Mouse (Mus musculus): Measurements from ENCODE around the gene Fam163b. TPM values are rescaled to one million over a fixed set of nuclear protein-coding genes. Genes with fewer than 3 reads are reported as not detected.

Gene Fam163b
- total RNA-seq, 2 experiments from 2014 or later, result 0.34 to 0.48 TPM

DNA sequence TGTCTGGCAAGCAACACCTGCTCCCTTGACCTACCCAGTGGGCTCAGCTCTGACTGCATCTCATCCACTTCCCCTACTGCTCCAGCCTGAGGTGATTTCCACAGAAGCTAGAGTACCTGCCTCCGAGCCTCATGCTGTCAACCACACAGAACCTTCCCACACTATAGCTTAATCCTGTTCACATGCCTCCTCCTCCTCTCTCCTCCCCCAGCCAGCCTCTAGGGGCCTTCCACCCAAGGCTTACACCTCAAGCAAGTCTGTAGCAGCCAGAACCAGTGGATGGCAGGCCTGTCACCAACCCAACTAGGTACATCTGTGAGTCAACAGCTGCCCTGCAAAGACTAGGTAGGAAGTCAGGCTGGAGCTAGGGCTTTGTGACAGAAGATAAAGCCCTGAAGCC lies 5.5 kb downstream of the Fam163b start:
- intact Hi-C loops (cut with DNase I), result no loop called here
- DNase-seq (ENCODE audit: low spot score), result no peak

DNA sequence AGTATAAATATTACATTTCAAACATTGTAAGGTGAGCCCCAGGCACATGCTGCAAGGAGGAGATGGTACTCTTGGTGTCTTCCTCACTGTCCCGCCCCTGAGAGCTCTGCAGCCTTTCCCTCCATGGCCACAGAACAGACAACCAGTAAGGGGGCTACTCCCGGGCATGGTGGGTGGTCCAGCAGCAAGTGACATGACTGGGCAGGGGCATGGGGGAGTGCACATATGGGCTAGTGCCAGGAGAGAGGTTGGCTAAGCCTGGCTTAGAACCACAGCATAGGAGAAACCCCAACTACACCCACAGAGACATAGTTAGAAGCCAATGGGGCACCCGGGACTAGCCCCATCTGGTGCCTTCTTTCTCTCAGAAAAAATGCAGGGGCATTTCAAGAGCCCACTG lies 6.0 kb downstream of the Fam163b start:
- no peak for DNase-seq (ENCODE audit: low spot score)
- intact Hi-C loops (cut with DNase I), result no loop called here

DNA sequence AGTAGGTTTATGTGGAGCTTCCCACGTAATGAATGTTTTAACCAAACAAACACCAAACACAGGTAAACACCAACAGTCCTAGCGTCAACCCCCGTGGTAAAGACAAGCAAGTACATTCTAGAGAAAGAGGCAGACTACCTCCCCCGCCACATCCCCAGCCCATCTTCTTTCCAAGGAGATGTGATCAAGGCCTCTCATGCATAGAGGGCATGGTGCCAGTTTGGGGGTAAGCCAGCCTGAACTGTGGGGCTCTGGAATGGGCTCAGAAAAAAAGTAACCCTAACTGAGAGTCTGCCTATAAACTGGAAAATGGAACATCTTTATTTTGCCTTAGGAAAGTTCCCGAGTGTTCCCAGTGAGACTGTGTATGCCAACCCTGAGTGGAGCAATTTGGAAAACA lies 6.4 kb downstream of the Fam163b start:
- intact Hi-C loops (cut with DNase I), result no loop called here
- DNase-seq (ENCODE audit: low spot score), result no peak

DNA sequence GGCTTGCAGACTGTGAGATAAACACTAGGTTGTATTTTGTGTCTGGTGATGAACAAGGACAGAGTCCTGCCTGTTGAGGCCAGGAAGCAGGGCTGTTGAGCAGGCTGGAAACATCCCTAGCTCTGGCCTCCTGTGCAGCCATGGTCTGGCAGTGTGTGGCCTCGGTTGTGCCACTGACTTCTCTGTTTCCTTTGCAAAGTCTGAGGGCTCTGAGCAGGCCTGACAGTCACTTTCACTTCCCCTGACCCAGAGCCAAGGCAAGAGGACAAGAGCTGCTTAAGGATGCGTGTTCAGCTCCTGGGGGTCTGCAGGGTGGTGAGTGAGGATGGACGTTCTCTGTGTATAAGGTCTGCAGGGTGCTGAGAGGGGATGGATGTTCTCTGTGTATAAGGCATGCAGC lies 13.3 kb downstream of the Fam163b start:
- intact Hi-C loops (cut with DNase I), result loop anchor here (5.0 kb wide), 1 partner anchor 48 kb away; no protein-coding TSS in a partner anchor
- no peak for DNase-seq (ENCODE audit: low spot score)

DNA sequence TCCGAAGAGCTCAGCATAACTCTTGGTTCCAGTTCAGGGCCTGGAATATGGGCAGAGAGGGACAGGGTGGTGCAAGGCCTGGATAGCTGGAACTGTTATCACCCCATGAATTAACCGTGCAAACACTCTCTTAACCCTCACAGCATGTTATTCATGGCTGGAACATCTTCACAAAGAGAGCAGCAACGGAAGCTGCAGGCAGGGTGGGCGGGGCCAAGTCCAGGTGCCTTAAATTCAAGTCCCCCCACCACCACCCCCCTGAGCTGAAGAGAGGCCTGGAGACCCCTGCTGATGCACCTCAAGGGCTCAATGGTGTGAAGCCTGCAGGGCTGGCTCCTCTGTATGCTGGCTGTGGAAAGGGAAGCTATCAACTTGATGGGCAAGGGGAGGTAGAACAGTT lies 15.8 kb downstream of the Fam163b start:
- intact Hi-C loops (cut with DNase I), result loop anchor here (2.0 to 5.0 kb wide), 2 partner anchors 51 to 108 kb away; no protein-coding TSS in a partner anchor
- no peak for DNase-seq (ENCODE audit: low spot score)

DNA sequence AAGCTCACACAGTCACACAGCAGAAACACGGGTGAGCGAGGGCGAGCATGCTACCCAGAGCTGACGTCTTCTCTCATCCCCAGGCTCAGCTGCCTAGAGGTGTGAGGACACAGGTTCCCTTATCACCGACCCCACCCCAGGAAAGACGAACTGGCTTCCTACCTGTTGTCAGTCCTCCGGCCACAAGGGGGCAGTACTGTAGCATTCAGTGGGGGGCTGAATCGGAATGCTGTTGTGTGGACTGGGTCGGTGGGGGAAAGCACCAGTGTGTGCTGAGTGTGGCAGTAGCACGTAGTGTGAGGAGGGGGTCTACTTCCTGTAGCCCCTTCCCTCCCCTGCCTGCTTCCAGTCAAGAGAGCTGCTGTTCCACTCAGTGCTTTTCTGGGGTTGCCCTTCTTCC lies 16.3 kb downstream of the Fam163b start:
- intact Hi-C loops (cut with DNase I), result loop anchor here (2.0 to 5.0 kb wide), 2 partner anchors 51 to 109 kb away; no protein-coding TSS in a partner anchor
- DNase-seq (ENCODE audit: low spot score), result no peak

DNA sequence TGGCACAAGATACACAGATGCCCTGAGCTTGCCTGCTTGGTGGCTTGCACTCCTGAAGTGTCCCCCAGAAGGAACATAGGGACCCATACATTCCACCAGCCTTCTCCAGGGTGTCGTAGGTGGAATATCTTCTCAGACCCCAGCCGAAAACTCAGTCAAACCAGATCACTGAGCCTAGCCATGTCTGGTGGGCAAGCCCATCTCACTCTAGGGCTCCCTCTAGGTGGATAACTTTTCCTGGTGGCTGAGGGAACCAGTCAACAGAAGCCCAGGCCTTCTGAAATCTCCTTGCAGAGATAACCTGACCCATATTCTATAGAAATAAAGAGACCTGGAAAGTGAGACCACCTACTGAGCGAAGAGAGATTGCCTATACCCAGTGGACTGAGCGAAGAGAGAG lies 19.2 kb downstream of the Fam163b start:
- intact Hi-C loops (cut with DNase I), result loop anchor here (2.0 to 5.0 kb wide), 2 partner anchors 46 to 80 kb away; partner anchors contain the start of gene Adamtsl2

DNA sequence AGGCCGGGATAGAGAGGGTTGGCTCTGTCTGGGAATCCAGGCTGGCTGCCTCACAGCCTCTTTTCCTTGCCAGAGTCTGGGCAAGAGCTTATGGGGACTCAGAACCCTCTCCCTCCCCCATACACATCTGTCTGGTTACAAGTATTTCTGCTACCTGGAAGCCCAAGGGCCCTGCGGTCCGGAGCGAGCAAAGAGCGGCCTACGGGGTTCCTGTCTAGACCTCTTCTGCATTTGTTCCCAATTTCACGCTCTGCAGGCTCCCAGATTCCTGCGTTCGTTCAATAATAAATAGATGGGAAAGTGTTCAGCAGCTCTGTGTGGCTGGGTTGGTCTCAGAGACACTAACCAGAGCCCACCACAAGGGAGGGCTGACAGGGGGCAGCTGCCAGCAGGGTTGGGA lies 19.7 kb downstream of the Fam163b start:
- intact Hi-C loops (cut with DNase I), result loop anchor here (2.0 to 5.0 kb wide), 2 partner anchors 45 to 80 kb away; partner anchors contain the start of gene Adamtsl2
- no peak for DNase-seq (ENCODE audit: low spot score)

More for the DNA sequence above, 19.2 kb downstream of the Fam163b start:
- no peak for DNase-seq (ENCODE audit: low spot score)

DNA sequence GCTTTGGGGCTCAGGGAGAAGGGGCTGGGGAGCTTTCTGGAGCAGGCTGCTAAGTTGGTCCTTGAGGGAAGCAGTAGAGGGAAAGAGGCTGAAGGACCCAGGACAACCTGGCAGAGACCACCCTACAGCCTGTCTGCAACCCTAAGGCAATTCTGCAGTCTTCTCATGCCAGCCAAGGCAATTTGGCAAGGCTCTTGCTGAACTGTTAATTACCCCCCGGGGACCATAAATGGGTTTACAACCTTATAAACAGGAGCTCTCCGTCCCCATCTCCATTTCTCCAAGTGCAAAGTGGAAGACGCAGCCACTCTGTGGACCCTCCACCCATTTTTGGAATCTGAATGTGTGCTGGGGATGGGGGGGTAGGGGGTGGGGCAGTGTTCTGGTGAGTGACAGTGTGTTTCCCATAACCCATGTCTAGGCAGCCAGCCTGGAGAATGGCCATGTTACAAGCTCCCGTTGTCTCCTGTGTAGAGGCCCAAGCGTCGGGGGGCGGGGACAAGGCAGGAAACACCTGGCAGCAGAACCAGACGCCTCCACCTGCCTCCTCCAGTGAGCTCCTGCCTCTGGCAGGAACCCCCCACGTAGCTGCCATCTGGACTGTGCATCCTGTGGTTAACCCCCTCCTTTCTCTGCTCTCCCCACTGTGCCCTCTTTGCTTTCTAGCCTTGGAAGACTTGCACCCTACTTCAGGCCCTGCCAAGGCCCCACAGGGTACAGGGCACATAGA lies 20.5 kb downstream of the Fam163b start:
- intact Hi-C loops (cut with DNase I), result loop anchor here (2.0 to 5.0 kb wide), 2 partner anchors 44 to 79 kb away; partner anchors contain the start of gene Adamtsl2
- no peak for DNase-seq (ENCODE audit: low spot score)

DNA sequence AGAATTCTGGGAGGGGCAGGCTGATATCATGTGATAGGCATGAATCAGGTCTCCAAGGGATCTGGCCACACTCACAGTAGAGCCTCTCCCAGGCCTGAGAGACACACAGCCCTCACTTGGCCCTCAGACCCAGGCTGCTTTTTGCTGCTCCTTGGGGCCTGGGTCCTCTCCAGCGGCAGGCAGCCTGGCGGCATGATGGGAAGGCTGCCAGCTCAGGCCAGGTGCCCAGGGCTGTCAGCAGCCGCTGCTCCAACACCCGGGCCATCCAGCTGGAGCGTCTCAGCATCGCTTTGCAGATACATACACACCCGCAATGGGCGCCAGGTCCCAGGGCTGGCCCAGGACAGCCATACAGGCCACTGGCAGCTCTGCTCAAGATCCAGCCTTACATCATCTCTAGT lies 22.1 kb downstream of the Fam163b start:
- peak; percentile 72 for DNase-seq (ENCODE audit: low spot score)
- intact Hi-C loops (cut with DNase I), result loop anchor here (5.0 kb wide), 1 partner anchor 43 kb away; the partner anchor contains the start of gene Adamtsl2

DNA sequence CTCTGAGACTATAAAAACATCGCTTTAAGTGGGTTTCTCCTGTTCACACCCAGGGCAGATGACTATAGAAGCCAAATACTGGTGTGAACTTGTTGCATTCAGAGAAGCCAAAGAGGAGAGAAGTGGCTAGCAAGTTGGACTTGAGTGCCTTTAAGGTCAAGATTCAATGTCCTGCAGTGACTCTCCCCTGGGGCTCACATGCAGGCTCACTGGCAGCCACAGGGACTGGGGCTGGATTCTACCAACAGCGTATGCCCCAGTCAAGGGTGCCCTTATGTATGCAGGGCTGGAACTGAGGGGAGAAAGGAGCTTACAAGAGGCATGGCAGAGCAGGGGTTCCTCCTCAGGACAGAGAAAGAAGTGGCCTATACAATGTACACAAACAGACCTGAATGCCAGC lies 22.5 kb downstream of the Fam163b start:
- DNase-seq (ENCODE audit: low spot score), result no peak
- intact Hi-C loops (cut with DNase I), result loop anchor here (5.0 kb wide), 1 partner anchor 42 kb away; the partner anchor contains the start of gene Adamtsl2

DNA sequence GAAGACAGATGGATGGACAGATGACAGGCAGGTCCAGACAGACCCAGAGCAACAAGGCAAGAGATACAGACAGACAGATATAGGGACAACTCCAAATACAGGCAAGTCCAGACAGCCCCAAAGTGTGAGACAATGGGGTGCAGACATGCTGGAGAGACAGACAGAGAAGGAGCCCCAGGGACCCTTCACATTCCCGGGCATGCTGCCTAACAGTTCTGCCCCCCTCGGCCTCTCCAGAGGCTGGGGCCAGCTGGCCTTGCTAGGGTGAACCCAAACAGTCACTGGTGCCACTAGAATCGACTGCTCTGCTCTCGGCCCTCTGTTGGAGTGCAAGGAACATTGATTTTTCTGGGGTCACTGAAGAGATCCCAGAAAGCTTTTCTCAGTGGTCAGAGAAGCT lies 23.8 kb downstream of the Fam163b start:
- no peak for DNase-seq (ENCODE audit: low spot score)
- intact Hi-C loops (cut with DNase I), result no loop called here

DNA sequence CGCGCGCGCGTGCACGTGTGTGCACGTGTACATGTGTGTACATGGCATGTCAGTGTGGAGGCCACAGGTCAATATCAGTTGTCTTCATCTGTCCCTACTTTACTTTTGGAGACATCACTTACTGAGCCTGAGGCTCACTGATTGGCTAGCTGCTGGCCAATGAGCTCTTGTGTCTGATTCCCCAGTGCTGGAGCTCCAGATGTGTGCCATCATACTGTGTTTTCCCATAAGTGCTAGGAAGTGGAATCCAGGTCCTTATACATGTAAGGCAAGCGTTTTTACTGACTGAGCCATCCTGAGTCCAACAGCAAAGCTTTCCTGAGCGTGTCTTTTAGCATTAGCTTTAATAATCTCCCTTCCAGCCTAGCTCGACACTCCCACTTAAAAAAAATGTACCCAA lies 28.1 kb downstream of the Fam163b start:
- DNase-seq (ENCODE audit: low spot score), result no peak
- intact Hi-C loops (cut with DNase I), result no loop called here

DNA sequence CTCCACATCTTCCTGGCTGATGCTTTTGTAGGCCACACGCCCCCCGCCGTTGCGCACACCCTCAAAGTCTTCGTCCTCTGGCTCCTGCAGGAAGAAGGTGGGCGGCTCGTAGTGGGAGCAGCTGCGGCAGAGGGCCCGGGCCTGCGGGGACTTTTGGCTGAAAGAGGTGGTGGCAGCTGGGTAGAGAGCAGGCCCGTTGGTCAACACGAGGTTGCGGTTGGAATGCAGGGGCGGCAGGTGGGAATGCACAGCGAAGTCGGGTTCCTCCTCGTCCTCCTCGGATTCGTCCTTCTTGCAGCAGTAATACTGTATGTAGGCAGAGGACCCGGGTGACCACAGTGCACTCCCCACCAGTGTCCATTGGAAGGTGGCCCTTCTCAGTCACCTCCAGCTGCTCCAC lies 29.7 kb downstream of the Fam163b start:
- intact Hi-C loops (cut with DNase I), result no loop called here
- no peak for DNase-seq (ENCODE audit: low spot score)

DNA sequence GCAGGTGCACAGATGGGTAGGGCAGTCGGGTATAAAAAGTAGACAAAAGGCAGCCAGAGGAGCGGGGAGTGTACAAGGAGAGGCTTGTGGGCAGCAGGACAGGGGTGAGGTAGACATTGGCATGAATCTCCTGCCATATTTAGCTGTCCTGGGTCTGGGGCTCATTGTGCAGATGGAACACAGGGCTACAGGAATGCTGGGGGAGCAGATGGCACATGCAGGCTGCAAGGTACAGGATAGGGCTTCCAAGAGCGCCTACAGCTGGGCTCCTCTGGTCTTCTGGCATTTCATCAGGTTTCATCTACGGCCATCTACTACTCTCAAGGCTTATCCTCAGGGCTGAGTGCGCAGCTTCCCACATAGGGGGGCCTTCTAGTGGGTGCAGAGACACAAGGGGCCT lies 33.2 kb downstream of the Fam163b start:
- intact Hi-C loops (cut with DNase I), result no loop called here
- DNase-seq (ENCODE audit: low spot score), result no peak

DNA sequence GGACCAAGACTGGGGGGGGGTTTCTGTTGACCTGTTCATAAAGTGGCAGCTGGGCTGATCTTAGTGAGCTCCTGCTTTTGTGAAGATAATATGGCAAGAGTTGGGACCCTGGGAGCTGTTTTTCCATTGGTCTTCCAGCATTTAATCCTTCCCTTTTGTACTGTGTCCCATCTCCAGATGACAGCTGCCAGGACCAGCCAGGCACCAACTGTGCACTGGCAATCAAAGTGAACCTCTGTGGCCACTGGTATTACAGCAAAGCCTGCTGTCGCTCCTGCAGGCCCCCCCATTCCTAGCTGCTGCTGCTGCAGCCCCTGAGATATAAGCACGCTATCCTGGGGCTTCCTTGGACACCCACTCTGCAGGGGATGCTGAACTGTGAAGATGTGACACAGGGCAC lies 34.1 kb downstream of the Fam163b start:
- intact Hi-C loops (cut with DNase I), result no loop called here
- no peak for DNase-seq (ENCODE audit: low spot score)

DNA sequence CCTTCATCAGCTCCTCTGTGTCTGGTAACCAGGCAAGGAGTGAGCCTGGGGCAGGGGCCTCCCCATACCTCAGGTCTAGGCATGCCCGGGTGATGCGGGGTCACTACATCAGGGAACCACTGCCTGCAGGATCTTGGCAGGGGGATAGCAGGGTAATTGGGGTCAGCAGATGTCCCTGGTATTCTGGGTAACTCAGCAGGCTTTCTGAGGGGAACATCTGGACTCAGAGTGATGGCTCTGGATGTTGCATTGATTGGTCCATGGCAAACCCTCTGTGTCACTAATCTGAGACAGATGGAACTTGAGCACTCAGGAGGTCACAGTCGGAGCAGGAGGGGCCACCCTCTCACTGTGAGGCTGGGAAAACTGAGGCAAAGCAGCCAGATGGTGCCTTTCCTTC lies 35.5 kb downstream of the Fam163b start:
- intact Hi-C loops (cut with DNase I), result no loop called here
- no peak for DNase-seq (ENCODE audit: low spot score)

DNA sequence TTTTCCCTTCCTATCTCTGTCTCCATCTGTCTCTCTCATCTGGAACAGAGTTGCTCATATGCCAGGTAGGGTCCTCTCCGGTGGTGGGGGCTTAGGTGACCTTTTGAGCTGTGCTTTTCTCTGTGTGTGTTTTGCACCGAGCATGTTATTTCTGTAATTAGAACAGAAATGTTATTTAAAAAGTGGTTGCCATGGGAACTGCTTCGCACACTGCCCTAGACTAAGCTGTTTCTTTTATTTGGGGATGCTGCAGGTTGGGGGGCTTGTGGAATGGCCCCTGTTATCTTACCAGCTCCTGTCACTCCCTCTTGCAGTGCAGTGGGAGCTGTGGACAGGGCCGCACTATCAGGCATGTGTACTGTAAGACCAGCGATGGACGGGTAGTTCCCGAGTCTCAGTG lies 38.7 kb downstream of the Fam163b start:
- intact Hi-C loops (cut with DNase I), result no loop called here
- no peak for DNase-seq (ENCODE audit: low spot score)

DNA sequence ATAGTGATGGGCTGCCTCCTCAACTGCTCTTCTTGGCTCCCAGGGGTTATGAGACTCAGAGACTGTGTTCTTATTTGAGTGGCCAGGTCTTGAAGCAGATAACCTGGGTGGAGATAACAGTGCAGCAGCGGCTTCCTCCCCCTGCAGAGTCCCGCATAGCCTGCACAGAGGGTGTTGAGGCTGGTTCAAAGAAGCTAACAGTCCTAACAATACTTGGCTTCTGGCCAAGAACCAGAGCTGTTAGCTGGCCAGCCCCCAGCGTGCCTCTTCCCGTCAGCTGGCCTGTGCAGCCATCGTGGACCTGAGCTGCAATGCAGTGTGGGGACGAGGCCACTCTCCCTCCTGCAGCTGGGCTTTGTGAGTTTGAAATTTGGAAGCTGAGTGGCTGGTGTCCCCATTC lies 44.5 kb downstream of the Fam163b start:
- DNase-seq (ENCODE audit: low spot score), result peak; percentile 49
- intact Hi-C loops (cut with DNase I), result no loop called here

DNA sequence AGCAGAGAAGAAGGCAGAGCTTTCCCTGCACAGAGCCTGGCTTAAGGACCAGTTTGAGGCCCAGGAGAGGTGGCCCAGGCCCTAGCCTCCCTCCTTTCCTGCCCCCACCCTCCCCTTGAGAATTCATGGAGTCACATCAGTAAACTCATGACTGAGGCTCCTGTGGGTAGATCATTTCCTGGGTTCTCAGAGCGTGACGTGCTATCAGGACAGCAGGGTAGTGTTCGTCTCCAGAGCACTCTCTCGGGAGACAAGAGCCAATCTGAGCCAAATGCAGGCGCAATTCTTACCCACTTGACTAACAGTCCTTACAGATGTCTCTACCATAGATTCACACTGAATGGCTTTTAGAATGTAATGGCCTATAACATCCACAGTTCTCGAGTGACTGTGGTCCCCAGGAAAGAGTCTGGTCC lies 45.0 kb downstream of the Fam163b start:
- DNase-seq (ENCODE audit: low spot score), result no peak
- intact Hi-C loops (cut with DNase I), result no loop called here

DNA sequence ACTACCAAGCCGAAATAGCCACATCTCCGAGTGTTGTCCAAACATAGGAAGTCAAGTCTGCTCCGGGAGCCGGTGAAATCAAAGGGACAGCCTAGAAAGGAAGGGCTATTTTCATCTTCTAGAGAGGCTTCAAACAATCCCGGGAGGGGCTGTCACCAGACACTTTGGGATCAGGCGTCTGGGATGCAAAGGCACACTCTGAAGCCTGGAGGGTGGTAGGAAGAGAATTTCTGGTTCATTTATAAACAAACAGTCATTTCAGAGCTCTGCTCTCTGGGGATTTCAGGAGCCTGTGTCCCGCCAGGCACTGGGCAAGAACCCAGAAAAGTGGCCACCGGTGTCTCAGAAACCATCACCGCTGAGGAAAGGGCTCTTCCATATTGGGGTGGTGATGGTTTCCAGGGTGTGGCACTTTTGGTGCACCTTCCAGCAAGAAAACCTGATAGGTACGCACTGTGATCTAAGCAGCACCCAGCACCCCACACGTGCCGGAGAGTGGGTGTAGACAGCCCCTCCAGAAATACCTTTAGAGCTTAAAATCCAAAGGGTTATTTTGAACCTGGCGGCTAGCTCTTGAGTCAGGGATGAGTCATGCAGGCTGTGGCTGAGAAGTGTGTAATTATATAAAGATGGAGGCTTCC lies 45.8 kb downstream of the Fam163b start:
- DNase-seq (ENCODE audit: low spot score), result no peak
- intact Hi-C loops (cut with DNase I), result no loop called here

All from heart, postnatal 25 days (tissue).